Mouse (Mus musculus): ENCODE measurements around the gene Ppp1r16b. TPM values are rescaled to one million over a fixed set of nuclear protein-coding genes. Genes with fewer than 3 reads are reported as not detected.

The Ppp1r16b gene
- total RNA-seq, 2 experiments from 2014 or later: 6.9 to 11.5 TPM

GRCm38 (mm10) chr2:158667671-158668432 is 2.7 kb downstream of the Ppp1r16b start:
- DNase-seq (ENCODE audit: low spot score in 2 of 2): peak; percentile 29 to 52

- no peak for DNase-seq (ENCODE audit: low spot score in 2 of 2)
Measured at GRCm38 (mm10) chr2:158668433-158669010, 3.3 kb downstream of the Ppp1r16b start.

GRCm38 (mm10) chr2:158669199-158670195 is 4.3 kb downstream of the Ppp1r16b start:
- no peak for DNase-seq (ENCODE audit: low spot score in 2 of 2)

GRCm38 (mm10) chr2:158670571-158670970 is 5.4 kb downstream of the Ppp1r16b start:
- no peak for DNase-seq (ENCODE audit: low spot score in 2 of 2)

- DNase-seq (ENCODE audit: low spot score in 2 of 2): peak; percentile 38 to 46
Measured at GRCm38 (mm10) chr2:158672829-158673228, 7.6 kb downstream of the Ppp1r16b start.

GRCm38 (mm10) chr2:158673493-158673892 is 8.3 kb downstream of the Ppp1r16b start:
- DNase-seq (ENCODE audit: low spot score in 2 of 2): no peak

- no peak for DNase-seq (ENCODE audit: low spot score in 2 of 2)
Measured at GRCm38 (mm10) chr2:158674131-158674530, 8.9 kb downstream of the Ppp1r16b start.

- DNase-seq (ENCODE audit: low spot score in 2 of 2): no peak
Measured at GRCm38 (mm10) chr2:158674759-158675158, 9.6 kb downstream of the Ppp1r16b start.

- DNase-seq (ENCODE audit: low spot score in 2 of 2): no peak
Measured at GRCm38 (mm10) chr2:158675161-158675560, 10.0 kb downstream of the Ppp1r16b start.

GRCm38 (mm10) chr2:158675907-158676533 is 10.8 kb downstream of the Ppp1r16b start:
- no peak for DNase-seq (ENCODE audit: low spot score in 2 of 2)

GRCm38 (mm10) chr2:158677946-158678345 is 12.7 kb downstream of the Ppp1r16b start:
- DNase-seq (ENCODE audit: low spot score in 2 of 2): no peak

GRCm38 (mm10) chr2:158679091-158679490 is 13.9 kb downstream of the Ppp1r16b start:
- no peak for DNase-seq (ENCODE audit: low spot score in 2 of 2)

- no peak for DNase-seq (ENCODE audit: low spot score in 2 of 2)
Measured at GRCm38 (mm10) chr2:158680357-158680889, 15.2 kb downstream of the Ppp1r16b start.

GRCm38 (mm10) chr2:158681714-158682113 is 16.5 kb downstream of the Ppp1r16b start:
- DNase-seq (ENCODE audit: low spot score in 2 of 2): no peak

- DNase-seq (ENCODE audit: low spot score in 2 of 2): no peak
Measured at GRCm38 (mm10) chr2:158682344-158683037, 17.3 kb downstream of the Ppp1r16b start.

- no peak for DNase-seq (ENCODE audit: low spot score in 2 of 2)
Measured at GRCm38 (mm10) chr2:158683038-158683413, 17.8 kb downstream of the Ppp1r16b start.

- no peak for DNase-seq (ENCODE audit: low spot score in 2 of 2)
Measured at GRCm38 (mm10) chr2:158684247-158684843, 19.1 kb downstream of the Ppp1r16b start.

GRCm38 (mm10) chr2:158684910-158685309 is 19.7 kb downstream of the Ppp1r16b start:
- DNase-seq (ENCODE audit: low spot score in 2 of 2): no peak

- no peak for DNase-seq (ENCODE audit: low spot score in 2 of 2)
Measured at GRCm38 (mm10) chr2:158686394-158686793, 21.2 kb downstream of the Ppp1r16b start.

- DNase-seq (ENCODE audit: low spot score in 2 of 2): peak; percentile 36 to 40
Measured at GRCm38 (mm10) chr2:158687804-158688241, 22.6 kb downstream of the Ppp1r16b start.
